Mouse (Mus musculus): ENCODE measurements around the gene Gm44503.

Gm44503 gene

GRCm38 (mm10) chr9:72972984-72973383 lies 14.3 kb downstream of the Gm44503 start:
- DNase-seq (ENCODE audit: low read depth, low spot score), result no peak

- no peak for DNase-seq (ENCODE audit: low read depth, low spot score)
These were observed 16.1 kb downstream of the Gm44503 start for GRCm38 (mm10) chr9:72974734-72975133.

GRCm38 (mm10) chr9:72975242-72975641 lies 16.6 kb downstream of the Gm44503 start:
- DNase-seq (ENCODE audit: low read depth, low spot score), result no peak

- DNase-seq (ENCODE audit: low read depth, low spot score), result no peak
These were observed 24.4 kb downstream of the Gm44503 start for GRCm38 (mm10) chr9:72983066-72983465.

DNA sequence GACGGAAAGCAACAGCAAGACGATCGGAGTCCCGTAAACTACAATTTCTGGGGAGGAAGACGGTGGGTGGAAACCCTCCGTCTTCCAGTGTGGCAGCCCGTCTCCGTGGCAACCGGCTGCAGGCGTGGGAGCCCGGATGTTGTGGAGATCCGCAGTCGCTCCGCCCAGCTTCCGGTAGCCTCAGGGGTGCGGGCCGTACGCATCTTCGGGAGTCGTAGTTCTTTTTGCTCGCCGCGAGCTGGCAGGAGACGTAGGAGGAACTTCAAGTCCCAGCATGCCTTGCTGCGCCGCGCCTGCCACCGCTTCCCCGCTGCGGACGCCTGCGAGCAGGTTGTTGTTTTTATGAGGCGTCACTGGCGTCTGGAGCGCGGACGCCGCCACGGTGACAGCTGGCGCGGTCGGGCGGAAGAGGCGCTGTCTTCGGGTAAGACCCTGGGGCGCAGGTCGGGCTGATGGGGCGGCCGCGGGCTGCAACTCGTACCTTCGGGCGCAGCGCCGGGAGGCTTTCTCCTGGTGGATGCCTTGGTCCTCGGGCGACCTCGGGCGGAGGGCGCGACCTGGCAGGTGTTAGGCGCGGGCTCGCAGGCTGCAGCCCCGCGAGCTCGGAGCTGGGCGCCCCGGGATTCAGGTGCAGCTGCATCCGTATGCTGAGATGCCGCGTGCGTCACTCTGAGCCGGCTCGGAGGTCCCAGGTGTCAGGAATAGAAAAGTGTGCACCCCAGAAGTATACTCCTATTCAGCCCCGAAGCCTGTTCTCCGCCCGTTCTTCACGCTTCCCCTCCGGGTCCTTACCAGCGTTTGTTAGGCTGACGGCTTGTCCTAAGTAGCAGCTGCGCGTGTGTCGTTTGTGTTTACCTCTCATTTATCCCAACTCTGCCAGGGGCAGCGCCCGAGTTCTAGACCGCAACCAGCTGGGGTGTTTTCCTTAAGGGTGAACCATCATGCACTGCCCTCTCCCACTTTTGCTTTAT lies 26.9 kb downstream of the Gm44503 start, which contains the start of the genes Ccpg1os and Ccpg1:
TSS of gene Ccpg1os (minus strand) at position 133 of the 971 bp plus-strand sequence.
TSS of gene Ccpg1 (plus strand) at position 180 of the 971 bp plus-strand sequence.
- DNase-seq (ENCODE audit: low read depth, low spot score), result peak; percentile 90

DNA sequence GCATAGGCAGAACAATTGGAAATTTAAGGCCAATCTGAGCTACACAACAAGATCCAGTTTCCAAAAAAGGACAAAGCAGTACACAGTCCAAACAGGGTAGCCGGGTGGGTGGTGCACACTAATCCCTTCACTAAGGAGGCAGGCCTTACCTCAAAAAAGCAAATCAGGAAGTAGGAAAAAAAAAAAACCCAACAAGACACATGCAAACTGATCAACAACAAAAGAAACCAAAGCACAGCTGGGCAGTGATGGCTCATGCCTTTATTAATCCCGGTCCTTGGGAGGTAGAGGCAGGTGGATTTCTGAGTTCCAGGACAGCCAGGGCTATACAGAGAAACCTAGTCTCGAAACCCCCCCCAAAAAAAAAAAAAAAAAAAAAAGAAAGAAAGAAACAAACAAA lies 29.1 kb downstream of the Gm44503 start:
- no peak for DNase-seq (ENCODE audit: low read depth, low spot score)

GRCm38 (mm10) chr9:72988706-72989105 lies 30.1 kb downstream of the Gm44503 start:
- no peak for DNase-seq (ENCODE audit: low read depth, low spot score)

- no peak for DNase-seq (ENCODE audit: low read depth, low spot score)
These were observed 32.8 kb downstream of the Gm44503 start for GRCm38 (mm10) chr9:72991420-72991819.

GRCm38 (mm10) chr9:72992576-72992975 lies 33.9 kb downstream of the Gm44503 start:
- no peak for DNase-seq (ENCODE audit: low read depth, low spot score)

DNA sequence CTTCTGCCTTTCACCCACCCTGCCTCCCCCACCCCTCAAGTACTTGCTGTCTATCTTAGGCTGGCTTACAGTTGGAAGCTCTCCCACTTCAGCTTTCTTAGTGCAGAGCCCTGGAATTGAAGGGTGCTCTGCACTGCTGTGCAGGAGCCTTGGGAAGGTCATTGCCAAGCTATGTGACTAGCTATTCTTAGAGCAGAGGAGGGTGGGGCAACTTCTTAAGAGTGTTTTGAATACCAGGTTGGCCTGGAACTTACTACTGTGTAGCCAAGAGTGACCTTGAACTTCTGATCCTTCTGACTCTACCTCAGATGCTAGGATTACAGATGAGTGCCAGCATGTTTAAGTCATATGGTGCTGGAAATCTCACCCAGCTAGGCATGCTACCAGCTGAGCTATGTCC lies 37.5 kb downstream of the Gm44503 start:
- DNase-seq (ENCODE audit: low read depth, low spot score), result no peak

- no peak for DNase-seq (ENCODE audit: low read depth, low spot score)
These were observed 38.2 kb downstream of the Gm44503 start for GRCm38 (mm10) chr9:72996806-72997205.

DNA sequence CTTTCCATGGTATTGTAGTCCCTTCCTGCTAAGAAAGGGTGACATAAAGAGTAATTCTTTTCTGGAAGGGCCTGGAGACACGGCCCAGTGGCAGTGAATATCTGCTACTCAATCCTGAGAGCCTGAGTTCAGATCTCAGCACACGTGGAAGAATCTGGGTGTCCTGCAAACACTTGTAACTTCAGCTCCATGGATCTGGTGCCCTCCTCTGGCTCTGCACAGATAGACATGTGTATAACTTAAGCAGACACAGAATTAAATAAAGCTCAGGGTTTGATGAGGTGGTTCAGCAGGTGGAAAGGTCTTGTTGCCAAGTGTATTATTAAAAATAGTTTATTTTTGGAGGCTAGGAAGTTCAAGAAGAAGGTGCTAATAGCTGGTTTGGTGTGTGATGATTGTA lies 41.8 kb downstream of the Gm44503 start:
- no peak for DNase-seq (ENCODE audit: low read depth, low spot score)

GRCm38 (mm10) chr9:73001314-73002011 lies 42.8 kb downstream of the Gm44503 start:
- DNase-seq (ENCODE audit: low read depth, low spot score), result no peak

DNA sequence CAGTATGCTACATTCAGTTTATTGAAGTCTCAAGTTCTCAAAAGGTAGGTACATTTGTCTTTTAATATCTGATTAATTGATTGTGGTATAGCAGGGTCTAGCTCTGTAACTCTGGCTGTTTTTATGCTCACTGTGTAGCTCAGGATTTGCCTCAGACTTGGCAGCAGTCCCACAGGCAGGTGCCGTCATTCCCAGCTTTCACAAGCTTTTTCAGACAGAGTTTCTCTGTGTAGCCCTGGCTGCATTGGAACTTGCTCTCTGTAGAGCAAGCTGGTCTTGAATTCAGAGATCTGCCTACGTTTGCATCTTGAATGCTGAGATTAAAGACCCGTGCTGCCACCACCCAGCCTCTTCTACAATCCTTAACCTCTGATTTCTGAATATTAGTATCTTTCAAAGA lies 43.5 kb downstream of the Gm44503 start:
- DNase-seq (ENCODE audit: low read depth, low spot score), result no peak

DNA sequence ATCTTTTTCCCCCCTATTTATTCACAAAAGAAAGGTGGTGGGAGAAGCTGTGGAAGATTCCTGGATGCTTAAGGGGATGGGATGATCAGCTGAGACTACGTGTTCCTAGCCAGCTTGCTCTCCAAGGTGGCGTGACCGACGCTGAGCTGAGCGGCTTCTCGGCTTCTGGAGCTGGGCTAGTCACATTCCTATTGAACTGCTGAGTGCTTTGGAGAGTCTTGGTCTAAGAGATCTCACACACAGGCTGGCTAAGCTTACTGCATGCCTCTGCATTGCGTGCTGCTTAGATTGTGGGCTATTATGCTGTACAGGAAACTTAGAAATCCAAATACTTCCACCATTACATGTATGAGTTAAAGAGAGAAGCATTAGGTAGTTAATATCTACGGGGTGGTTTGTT lies 45.4 kb downstream of the Gm44503 start:
- no peak for DNase-seq (ENCODE audit: low read depth, low spot score)

GRCm38 (mm10) chr9:73005106-73005505 lies 46.5 kb downstream of the Gm44503 start:
- DNase-seq (ENCODE audit: low read depth, low spot score), result no peak

DNA sequence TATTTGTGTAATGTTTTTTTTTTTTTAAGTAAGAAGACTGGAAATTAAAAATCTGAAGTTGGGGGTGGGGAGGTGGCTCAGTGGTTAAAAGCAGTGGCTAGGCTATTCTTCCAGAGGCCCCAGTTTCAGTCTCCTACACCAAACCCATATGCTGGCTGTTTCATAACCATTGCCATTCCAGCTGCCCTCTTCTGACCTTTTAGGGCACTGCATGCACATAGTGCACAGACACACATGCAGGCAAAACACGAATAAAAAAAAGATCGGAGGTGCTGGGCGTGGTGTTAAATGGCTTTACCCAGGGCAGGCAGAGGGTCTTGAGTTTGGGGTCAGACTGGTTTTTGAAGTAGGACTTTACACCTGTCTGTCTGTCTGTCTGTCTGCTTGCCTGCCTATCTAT lies 47.5 kb downstream of the Gm44503 start:
- DNase-seq (ENCODE audit: low read depth, low spot score), result no peak

GRCm38 (mm10) chr9:73008384-73008783 lies 49.7 kb downstream of the Gm44503 start:
- no peak for DNase-seq (ENCODE audit: low read depth, low spot score)

DNA sequence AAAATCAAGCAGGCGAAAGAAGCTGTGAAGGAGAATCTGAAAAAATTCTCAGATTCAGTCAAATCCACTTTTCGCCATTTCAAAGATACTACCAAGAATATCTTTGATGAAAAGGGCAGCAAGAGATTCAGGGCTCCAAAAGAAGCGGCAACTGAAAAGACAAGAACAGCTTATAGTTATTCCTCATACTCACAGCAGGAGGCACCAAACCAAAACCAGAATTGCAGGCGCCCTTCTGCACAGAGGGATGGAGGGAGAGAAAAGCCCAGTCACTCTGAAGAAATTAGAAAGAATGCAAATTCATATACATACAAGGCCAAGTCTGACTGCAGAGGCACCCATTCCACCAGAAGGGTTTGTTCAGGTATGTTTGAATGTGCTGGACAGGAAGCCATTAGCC lies 54.0 kb downstream of the Gm44503 start:
- no peak for DNase-seq (ENCODE audit: low read depth, low spot score)

- DNase-seq (ENCODE audit: low read depth, low spot score), result no peak
These were observed 56.1 kb downstream of the Gm44503 start for GRCm38 (mm10) chr9:73014724-73015123.

GRCm38 (mm10) chr9:73019841-73020240 lies 61.2 kb downstream of the Gm44503 start:
- DNase-seq (ENCODE audit: low read depth, low spot score), result no peak

- DNase-seq (ENCODE audit: low read depth, low spot score), result no peak
These were observed 62.0 kb downstream of the Gm44503 start for GRCm38 (mm10) chr9:73020566-73021097.
